Mouse (Mus musculus) inflammation-experienced regulatory T-cells, adult 16 weeks (primary cell): ENCODE results near the gene Gm49342. TPM values are rescaled to one million over a fixed set of nuclear protein-coding genes. Genes with fewer than 3 reads are reported as not detected.

Experiments used
- polyA plus RNA-seq: library from polyadenylated mRNA; unstranded; fragments of 100-300 nt; shearing (Covaris generic); gene quantifications from one replicate; pipeline ENCODE4 v1.2.1, GENCODE M21; 2017

Gene Gm49342
- polyA plus RNA-seq: not detected

DNA sequence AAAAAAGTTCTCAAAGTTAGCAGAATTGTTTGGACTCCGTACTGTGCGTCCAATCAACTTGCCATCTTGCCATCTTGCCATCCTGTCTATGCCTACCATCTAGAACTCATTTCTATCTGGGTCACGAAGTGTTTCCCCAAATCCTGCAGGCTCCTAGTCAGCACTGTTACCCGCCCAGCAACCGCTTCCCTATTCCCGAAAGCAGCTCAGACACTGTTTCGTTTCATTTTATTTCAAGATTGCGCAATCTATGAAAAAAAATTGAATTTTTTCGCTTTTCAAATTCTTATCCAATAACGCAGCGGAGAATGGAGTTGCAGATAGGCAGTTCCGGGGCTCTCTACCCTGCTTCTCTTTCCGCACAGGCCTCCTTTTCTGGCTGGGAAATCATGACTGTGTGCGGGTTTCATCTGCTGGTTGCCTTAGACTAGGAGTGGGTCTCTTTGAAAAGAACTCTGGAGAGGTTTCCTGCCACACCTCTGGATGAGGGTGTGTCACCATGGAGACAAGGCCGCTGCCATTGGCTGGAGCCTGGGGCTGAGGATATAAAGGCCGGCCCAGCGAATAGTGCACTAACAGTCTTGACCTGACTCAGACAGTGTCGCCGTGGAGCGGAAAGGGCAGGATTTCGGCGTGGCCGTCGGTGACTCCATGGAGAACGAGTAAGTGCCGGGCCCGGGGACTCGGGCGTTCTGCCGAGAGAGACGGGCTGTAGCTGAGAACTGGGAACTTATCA, at the start of gene Gm49342:
Gene Gm49342, plus strand, starts transcription at position 586 of the 736 bp plus-strand sequence.

DNA sequence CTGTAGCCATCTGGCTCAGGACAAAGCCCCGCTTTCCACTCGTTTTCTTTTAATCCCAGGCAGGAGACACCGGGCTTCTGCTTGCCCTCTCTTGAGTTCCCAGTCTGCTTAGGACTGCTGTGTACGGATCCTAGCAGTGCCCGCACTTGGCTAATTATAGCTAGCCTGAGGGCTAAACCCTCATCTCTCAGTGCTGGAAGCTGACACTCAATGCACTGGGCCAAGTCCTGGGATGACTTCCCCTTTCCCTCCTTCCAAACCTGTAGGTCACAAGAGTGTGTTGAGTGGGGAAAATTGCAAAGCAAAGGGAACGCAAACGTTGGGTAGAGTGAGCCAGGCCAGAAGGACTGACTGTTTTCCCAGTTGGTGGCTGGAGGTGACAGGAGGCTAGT, 46.9 kb upstream of the Gm49342 start, which contains the start of gene Klhl33:
Gene Klhl33, minus strand, starts transcription at position 134 of the 392 bp plus-strand sequence.

DNA sequence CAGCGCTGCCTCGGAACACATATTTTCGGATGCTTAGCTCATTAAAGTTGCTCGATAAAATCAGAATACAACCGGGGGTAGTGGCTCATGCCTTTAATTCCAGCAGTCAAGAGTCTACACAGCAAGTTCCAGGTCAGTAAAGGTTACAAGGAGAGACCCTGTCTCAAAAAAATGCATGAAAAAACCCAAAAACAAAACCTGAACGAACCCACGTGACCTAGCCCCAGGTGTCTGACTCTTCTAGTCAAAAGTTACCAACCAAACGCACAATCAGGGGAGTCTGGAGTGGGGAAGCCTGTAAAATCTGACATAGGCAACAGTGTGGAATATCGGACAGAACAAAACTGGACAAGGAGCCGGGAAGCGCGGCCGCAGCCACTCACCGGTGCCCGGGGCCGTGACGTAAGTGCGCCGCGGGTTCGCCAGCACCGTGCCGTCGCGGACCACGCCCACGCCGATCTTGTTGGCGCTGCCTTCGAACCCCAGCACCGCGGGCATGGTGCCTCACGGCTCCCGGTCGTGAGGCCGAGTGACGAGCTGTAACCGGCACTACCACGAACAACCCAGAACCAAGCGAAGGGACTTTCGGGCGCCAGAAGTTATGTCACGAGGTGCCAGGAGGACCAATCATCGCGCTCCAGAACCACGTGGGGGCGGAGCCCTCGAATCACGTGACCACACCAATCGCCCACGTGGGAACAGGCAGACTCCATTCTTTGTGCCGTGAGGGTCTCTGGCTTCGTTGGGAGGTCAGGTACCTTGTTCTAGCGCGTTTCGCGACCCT, 19.8 kb upstream of the Gm49342 start, which contains the start of the genes Osgep and Apex1:
Gene Osgep, minus strand, starts transcription at position 613 of the 784 bp plus-strand sequence.
Gene Apex1, plus strand, starts transcription at position 688 of the 784 bp plus-strand sequence.

DNA sequence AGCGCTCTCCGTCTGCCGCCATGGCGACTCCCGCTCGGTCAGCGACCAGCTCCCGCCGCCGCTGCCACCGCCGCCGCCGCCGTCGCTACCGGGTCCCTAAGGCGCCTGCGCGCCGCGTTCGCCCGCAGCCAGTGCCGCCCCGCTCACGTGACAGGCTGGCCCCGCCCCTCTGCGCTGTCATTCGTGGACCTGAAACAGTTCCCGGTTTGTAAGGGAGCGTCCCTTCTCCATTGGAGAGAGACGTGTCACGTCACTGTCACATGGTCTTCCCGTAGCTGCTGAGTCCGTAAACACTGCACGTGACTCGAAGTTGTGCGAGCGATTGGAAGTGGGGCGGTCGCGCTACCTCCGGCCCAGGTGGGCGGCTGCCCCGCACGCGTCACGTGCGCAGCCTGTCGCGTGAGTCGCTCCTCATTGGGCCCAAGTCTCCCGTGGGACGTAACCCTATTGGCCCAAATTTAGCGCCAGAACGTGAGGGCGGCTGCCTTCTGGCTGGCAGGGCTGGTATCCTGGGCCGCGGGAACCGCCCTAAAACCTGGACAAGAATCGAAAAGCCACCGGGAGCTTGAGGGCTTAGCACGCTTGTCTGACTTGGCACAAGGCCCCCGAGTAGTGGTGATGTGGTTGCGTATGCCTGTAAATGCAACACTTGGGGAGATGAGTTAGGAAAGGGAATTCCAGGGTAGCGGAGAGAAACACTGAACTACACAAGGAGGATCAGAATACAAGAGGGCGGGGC, 13.4 kb upstream of the Gm49342 start, which contains the start of the genes Pip4p1 and Pnp:
Gene Pip4p1, minus strand, starts transcription at position 103 of the 739 bp plus-strand sequence.
Gene Pnp, plus strand, starts transcription at position 329 of the 739 bp plus-strand sequence.

DNA sequence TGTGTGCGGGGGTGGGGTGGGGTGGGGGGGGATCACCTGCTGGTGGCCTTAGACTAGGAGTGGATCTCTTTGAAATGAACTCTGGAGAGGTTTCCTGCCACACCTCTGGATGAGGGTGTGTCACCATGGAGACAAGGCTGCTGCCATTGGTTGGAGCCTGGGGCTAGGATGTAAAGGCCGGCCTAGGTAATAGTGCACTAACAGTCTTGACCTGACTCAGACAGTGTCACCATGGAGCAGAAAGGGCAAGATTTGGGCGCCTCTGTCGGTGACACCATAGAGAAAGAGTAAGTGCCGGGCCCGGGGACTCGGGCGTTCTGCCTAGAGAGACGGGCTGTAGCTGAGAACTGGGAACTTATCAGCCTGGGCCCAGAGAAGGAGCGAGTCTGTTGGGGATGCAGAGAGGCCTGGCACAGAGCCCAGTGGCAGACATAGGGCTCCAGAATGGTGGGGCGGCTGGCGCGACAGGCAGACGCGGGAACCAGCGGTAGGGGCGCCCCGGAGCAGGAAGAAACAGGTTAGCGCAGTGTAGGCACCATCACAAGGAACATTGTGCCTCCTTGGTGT, 11.7 kb downstream of the Gm49342 start, which contains the start of gene Pnp2:
Gene Pnp2, plus strand, starts transcription at position 51 of the 567 bp plus-strand sequence.

DNA sequence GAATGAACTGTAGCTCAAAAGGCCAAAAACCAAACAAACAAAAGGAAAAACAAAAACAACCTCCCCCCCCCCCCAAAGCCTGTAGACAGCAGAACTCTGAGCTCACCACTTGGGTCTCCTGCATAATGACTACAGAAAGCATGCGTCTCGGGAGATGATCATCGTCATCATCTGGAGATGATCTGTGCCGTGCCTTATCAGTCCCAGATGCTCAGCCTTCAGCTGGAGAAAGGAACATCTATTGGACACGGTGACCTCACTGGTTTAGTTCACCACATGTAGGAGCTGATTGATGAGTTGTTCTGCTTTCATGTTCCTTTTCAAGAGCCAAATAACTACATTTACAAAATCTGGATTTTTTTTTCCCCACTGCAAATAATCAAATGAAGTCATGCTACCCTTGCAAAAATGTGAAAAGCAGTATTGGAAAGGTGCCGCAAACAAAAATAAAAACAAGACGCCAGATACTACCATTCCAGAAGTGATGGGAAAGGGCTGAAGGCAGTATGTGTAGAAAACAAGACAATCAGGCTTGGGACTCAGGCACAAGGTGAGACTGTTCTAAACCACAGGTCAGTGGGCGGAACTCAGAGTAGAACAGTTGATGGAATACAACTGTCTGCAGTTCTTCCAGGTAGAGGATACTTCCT, 63.0 kb downstream of the Gm49342 start, which contains the start of gene Rnase10:
Gene Rnase10, plus strand, starts transcription at position 600 of the 650 bp plus-strand sequence.

Other genes with a start within 250 kb of the Gm49342 start
- gene Olfr748, start 237.1 kb upstream of the Gm49342 start, polyA plus RNA-seq: not detected
- not detected for gene Olfr749, start 199.4 kb upstream of the Gm49342 start, polyA plus RNA-seq
- 141 TPM for gene Ttc5, start 159.0 kb upstream of the Gm49342 start, polyA plus RNA-seq
- not detected for gene Ccnb1ip1, start 136.8 kb upstream of the Gm49342 start, polyA plus RNA-seq
- gene Parp2, start 136.7 kb upstream of the Gm49342 start, polyA plus RNA-seq: 77.0 TPM
- gene Tep1, start 74.0 kb upstream of the Gm49342 start, polyA plus RNA-seq: 26.3 TPM
- not detected for gene Klhl33, start 47.0 kb upstream of the Gm49342 start, polyA plus RNA-seq
- 123 TPM for gene Osgep, start 19.6 kb upstream of the Gm49342 start, polyA plus RNA-seq
- gene Apex1, start 19.5 kb upstream of the Gm49342 start, polyA plus RNA-seq: 66.0 TPM
- gene Pip4p1, start 13.7 kb upstream of the Gm49342 start, polyA plus RNA-seq: 17.4 TPM
- 72.3 TPM for gene Pnp, start 13.4 kb upstream of the Gm49342 start, polyA plus RNA-seq
- 0.77 TPM for gene Pnp2, start 11.5 kb downstream of the Gm49342 start, polyA plus RNA-seq
- gene Rnase10, start 63.2 kb downstream of the Gm49342 start, polyA plus RNA-seq: not detected
- gene Rnase9, start 97.4 kb downstream of the Gm49342 start, polyA plus RNA-seq: not detected
- not detected for gene Rnase11, start 105.6 kb downstream of the Gm49342 start, polyA plus RNA-seq
- not detected for gene Rnase12, start 113.1 kb downstream of the Gm49342 start, polyA plus RNA-seq
- 0.16 TPM for gene Olfr750, start 129.9 kb downstream of the Gm49342 start, polyA plus RNA-seq
- 23.0 TPM for gene Rnase4, start 146.6 kb downstream of the Gm49342 start, polyA plus RNA-seq
- gene Ang, start 146.6 kb downstream of the Gm49342 start, polyA plus RNA-seq: 5.2 TPM
- not detected for gene Eddm3b, start 169.9 kb downstream of the Gm49342 start, polyA plus RNA-seq
- 2.7 TPM for gene Rnase6, start 179.4 kb downstream of the Gm49342 start, polyA plus RNA-seq
- not detected for gene Rnase1, start 202.3 kb downstream of the Gm49342 start, polyA plus RNA-seq
- not detected for gene Rnase2b, start 217.7 kb downstream of the Gm49342 start, polyA plus RNA-seq